Mouse (Mus musculus) layer of hippocampus, postnatal 25 days (tissue): ENCODE results near the gene Cacna2d3. TPM values are rescaled to one million over a fixed set of nuclear protein-coding genes. Genes with fewer than 3 reads are reported as not detected.
A peak's percentile ranks its signal among the peaks of the same experiment; 100 is the strongest.

ENCODE experiments used
- DNase-seq, 2 experiments: peaks; one replicate each; pipeline ENCODE4 v3.0.0; 2022; ENCODE audit warnings: mixed read lengths in 2 of 2, low spot score in 1 of 2; ENCODE audit errors: extremely low spot score in 1 of 2
- total RNA-seq, 2 experiments: library from RNA; stranded (reverse); gene quantifications; 2 replicates each; pipeline ENCODE4 v1.2.3; 2021

The Cacna2d3 gene
- total RNA-seq, 2 experiments from 2014 or later = 98.0 to 104 TPM

DNA sequence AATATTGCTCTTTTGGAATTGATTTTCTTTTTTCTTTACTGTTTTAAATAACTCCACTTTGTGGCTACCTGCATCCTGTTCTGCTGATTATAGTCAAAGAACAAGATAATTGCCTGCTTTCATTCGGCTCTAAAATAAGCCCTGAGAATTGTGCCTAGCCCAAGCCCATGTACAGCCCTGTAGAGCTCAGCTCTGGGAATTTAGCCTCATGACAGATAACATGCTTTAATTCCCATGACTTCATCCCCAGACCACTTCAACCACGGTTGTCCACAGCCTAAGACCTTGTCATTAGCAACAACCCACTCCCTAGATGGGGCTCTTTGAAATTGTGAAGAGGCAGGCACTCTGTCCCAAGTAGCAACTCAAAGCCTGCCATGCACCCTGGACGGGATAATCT lies 762.6 kb downstream of the Cacna2d3 start:
- DNase-seq = no peak

DNA sequence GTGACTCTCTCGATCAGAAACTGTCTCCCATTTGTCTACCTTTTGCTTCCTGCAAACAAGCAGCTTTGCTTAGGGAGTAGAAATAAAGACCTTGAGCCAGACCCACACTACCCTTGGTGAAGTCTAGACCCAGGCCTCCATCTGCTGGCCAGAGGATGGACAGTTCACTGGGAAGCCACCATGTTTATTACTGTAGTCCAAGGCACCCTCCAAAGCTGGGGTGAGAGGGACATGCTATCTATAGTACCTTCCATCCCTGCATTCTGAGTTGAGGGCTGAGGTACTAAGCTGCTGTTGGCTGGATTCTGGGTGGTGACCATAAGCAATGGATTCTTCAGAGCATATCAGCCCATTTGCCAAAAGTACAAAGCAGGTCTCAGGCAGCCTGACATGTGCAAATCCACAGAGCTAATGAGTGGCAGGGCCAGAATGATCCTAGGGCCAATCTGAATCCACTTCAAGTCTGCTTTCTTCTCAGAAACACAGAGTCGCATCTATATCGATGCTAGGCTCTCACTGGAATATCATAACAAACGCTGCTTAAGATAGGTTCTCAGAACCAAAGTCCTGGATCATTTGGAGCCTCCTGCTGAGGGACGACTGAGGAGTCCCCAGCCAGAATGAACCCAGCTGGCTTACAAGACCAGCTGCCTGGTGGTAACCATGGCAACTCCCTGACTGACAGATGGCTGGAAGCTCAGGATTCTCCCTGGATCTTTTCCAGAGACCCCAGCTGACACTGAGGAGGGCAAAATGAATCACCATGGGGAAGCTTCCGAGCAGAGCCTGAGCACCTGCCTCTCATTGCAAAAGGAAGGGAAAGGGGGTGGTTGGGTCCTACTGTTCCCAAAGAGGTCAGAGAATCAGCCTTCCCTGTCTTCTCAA lies 763.3 kb downstream of the Cacna2d3 start:
- peak; percentile 31 to 32 for DNase-seq

DNA sequence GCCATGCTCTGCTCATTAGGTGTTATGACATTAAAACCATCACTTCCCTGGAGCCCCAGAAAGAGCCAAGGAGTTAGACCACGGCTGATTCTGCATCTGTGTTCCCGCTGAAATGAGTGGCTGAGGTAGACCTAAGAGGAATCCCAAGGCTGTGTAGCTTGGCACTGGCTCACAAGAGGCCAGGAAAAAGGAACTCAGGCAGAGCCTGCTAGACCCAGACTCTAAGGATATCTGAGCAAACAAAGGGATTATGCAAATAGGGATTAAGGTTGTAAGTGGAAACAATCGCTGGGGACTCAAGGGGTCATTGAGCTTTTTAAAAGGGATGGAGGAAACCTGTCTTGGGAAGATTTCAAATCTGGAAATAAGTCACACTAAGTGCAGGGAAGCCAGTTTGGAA lies 766.5 kb downstream of the Cacna2d3 start:
- DNase-seq = no peak

DNA sequence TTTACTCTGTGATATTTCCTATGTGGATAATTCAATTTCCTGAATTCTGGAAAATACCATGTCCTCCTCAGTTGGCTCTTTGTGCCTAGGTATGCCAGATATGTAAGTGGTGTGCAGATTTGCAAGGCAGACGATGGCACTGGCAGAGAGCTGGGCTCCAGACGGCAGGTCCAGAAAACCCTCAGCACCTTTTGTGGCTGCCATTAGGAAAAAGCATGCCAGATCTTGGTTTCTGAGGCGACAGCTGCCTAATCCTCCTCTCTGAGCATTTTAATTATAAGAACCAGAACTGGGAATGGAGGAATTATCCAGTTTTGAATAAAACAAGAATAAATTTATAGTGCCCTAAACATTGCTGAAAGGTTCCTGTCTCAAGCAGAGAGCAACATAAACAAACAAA lies 767.1 kb downstream of the Cacna2d3 start:
- DNase-seq = no peak

DNA sequence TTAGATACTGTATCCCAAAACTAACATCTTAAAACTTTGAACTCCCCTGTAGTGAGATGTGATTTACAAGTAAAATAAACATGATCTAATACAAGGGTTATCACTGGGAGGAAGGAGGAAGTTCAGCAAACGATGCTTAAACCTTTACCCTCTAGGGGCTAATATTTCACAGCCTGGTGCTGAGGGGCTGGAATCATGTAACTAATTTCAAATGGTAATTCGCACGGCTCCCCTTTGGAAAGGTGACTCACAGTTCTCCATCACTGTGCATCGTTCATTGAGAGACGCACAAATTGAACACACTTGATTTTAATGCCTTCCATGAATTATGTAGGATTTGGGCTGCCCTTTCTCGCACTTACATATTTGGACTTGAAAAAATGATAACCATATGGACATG lies 767.6 kb downstream of the Cacna2d3 start:
- DNase-seq = no peak

DNA sequence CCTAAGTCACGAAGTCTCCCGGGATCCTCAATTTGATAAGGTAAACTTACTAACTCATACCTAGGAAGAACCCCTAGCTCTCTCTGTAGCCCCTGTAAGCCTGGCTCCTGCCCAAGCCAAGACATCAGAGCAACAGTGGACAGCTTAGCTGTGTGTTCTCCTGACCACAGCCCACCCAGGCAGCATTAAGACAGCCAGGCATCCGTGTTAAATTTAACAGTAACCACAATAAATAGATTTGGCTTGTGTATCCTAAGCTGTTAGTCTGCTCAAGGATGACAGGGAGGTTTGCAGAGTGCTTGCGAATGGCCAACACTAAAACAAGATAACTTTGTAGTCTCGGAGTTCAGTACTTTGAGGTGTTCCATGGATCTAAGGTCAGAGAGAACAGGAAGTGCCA lies 768.3 kb downstream of the Cacna2d3 start:
- no peak for DNase-seq

DNA sequence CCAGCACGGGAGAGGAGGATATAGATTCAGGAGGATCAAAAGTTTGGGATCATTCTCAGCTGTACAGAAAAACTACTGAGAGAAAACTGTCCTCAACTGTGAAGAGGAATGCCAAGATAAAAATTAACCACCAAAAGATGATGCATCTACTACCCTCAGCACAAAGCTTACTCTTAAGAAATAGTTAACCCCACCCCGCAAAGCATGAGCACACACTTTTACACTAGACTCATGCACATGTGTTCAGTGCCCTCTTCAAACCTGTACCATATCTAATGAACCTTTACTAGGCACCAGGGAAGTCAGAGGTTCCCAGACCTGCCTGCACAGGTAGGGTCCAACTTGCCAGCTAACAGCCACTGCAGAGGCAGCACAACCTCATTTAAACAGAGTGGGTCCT lies 771.2 kb downstream of the Cacna2d3 start:
- no peak for DNase-seq

DNA sequence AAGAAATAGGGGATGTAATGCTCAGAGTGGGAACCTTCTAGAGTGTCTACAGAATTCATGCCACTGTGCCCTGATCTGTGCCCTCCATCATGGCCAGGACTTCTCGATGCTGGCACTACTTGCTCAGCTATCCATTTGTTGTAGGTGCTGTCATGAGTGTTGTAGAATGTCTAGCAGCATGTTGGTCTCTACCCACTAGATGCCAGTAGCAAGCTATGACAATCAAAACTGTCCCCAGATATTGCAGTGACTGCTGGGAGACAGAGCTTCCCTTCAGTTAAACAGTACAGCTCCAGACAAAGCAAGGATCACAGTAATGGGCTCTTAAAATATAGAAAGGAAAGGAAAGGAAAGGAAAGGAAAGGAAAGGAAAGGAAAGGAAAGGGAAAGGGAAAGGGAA lies 771.9 kb downstream of the Cacna2d3 start:
- DNase-seq = no peak

DNA sequence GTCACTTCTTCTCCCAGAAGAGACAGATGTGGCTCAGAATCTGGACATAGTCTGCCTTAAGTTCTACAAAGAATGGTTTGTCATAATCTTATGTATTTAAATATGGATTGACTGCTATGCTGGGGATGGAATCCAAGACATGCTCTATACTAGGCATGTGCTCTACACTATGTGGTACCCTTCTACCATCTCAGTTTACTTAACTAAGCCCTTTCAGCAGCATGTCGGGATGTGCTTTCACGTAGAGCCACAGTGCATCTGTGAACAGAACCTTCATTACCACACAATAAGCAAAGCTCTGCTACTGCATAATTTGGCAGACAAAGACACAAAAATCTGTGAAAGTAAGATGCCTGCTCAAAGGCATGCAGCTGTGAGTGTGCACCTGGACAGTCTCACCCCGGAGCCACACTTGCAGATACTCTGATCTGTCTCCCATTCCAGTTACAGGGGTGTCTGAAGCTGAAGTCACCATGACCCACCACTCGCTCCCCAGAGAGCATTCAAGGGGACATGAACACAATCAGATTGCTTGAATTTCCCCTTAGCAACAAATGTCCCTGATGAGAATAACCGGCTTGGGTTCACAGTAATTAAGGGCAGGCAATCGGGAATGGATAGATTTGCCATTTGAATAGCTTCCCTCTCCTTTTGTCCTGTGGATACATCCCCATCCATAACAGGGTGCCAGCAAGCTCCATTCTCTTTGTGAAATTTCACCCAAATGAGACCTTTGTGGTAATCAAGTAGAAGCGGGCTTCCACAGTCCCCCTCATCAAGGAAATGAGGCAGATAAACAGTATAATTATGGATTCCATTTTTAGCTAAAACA lies 773.4 kb downstream of the Cacna2d3 start:
- DNase-seq = no peak

DNA sequence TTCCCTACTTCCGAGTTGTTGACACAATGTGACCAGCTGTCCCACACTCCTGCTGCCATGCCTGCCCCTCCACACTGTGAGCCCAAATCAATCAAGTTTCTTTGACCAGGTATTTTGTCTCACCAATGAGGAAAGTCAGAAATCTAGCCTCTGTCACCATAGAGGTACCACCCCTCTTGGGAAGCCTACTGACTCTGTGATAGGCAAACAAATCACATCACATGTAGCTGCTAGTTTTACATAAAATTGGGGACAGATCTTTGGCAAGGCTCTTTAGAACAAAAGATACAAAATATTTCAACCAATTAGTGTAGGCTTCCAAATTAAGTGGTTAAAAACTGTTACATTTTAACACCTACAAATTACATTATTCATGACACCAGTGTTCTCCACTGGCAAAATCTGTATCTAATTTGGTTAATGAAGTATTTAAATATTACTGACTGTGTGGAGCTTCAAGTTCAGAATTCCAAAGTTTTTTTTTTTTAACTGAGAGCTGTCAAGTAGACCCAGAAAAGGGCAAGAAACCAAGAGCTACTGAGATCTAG lies 788.8 kb downstream of the Cacna2d3 start:
- no peak for DNase-seq

DNA sequence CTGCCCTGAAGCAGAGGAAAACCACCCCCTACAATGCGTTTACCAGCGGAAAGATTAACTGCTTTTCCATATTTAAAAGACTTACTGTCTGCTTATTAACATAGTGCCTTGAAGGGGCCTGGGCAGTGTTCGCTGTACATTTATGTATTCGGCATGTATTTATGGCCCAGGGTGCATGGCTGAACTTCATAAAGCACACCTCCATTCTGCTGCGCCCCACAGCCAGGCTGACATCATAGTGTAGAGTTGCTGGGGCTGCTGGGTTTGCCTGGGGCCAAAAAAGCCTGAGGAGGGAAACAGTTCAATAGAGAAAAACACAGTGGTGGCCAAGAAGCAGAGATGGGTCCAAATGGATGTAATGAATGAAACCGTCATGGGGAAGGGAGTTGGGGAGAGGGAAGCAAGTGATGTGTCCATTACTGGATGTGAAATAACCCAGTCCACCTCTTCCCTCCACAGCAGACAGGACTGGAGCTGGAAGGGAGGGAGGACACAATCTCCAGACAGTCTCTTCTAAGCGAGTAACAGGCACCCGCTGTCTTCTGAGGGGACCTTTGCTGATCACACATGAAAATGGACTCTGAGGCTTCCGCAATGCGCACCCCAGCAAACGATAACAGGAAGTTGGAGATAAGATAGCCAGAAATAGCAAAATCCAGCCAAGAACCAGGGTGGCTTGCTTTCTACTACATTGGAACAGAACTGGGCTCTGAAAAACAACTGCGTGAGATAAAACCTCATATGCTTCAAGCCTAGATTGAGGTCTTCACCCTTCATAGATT lies 798.3 kb downstream of the Cacna2d3 start:
- DNase-seq = no peak

DNA sequence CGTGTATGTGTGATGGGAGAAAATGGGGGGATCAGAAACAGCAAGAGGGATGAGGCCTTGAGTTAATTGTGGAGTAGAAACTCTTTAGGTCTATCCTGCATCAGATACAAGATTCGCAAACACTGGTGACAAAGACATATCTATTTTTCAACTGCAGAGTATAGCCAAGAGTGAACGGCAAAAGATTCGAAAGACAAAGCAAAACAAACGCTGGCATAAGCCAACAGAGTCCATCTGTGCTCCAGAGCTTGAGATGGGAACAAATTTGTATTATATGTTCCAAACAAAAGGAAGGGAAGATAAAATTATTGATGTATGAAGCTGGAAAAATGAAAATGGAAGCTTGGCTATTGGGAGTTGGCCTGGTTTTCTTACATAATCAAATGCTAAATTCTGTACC lies 802.8 kb downstream of the Cacna2d3 start:
- DNase-seq = no peak

DNA sequence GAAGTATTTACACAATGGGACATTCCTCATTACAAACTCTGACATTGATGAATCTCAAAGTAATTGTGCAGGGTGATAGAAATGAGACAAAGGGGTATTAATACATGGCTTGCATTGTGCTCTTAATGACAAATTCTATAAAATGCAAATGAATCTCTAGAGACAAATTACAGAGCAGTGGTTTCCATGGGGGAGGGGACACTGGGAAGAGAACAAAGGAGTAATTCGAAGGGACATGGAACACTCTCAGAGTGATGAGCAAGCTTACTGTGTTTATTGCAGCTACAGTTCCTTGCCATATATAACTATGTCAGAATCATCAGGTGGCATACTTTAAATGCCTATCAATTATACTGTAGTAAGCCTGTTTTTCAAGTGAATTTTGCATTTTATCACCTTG lies 806.7 kb downstream of the Cacna2d3 start:
- DNase-seq = no peak

DNA sequence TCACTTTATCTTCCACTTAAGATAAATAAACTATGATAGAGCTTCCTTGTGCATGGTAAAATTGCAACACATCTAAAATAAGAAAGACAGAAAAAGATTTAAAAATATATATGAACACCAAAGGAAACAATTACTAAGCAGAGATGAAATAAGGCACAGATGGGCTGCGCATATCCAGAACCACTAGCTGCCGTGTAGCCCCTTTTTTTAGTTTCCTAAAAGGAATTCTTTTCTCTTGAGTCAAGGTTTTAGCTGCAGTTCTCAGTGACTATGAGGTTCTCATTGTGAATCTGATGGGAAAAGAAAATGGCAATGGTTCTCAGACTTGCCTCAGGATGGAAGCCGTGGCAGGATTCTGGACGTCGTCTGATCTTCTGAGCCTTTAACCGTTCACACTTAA lies 814.0 kb downstream of the Cacna2d3 start:
- no peak for DNase-seq

DNA sequence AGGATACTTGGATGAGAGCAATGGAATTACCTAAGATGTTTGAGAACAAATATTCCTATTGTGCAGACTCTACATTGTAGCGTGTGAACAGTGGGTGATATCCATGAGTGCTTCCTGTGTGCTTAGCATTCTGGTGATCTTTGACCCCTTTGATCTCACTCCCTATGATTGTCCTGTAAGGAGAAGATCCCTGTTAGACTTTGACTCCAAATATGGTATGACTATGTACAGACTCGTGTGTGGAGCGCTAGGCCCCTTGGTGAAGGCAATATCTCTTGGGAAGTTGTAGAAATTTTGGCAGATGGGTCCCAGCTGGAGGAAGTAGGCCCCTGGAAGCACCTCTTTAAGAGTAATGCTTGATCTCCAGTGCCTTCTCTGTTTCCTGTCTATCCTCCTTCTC lies 829.1 kb downstream of the Cacna2d3 start:
- no peak for DNase-seq

DNA sequence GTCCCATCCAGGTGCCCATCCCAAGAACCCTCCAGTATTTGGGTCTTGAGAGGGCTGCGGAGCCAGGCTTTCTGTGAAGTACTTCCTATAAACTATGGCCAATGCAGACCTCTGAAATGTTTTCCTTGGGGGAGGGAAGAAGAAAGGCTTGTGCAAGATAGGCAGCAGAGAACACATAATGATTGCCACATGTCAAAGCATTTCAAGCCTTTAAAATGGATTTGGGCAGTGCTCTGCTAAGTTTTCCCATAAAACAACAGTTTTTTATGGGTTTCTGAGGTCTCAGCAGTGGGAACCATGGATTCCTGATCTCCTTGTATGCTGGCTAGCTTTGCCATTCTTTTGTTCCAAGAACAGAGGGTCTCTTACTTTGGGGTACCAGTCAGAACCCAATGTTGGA lies 834.3 kb downstream of the Cacna2d3 start:
- no peak for DNase-seq

DNA sequence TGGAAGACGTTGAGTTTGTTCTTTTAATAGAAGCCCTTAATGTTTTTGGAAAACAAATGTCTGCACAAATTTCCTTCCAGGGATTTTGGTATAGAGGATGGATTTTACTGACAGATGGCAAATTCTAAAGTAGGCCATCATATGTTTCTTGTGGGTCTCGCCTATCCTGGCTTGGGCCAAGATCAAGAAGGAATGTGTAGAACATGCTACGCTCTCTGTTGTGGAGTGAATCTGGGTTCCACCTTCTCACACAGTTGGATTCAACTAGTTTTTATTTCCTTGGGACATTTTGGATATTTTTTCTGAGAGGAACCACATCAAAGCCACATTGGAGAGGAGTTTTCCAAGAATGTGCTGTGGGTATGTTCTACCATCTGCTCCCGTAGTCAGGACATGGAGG lies 835.0 kb downstream of the Cacna2d3 start:
- no peak for DNase-seq

DNA sequence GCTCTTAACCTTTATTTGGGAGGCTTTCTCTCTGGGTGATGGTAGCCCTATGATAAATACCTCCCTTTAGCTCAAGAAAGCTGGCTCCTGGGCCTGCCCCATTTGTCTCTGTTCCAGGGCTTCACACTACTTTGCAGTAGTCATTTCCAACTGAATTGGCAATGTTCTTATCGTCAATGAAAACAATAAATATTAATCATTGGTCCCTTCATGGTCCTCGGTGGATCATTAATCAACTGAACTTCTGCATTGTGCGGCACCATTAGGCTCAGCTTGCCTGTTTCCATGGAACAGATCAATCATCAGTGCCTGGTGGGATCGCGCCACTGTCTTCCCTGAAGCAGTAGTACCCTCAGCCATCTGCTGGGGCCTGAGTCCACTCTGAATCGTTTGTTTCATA lies 850.7 kb downstream of the Cacna2d3 start:
- no peak for DNase-seq

DNA sequence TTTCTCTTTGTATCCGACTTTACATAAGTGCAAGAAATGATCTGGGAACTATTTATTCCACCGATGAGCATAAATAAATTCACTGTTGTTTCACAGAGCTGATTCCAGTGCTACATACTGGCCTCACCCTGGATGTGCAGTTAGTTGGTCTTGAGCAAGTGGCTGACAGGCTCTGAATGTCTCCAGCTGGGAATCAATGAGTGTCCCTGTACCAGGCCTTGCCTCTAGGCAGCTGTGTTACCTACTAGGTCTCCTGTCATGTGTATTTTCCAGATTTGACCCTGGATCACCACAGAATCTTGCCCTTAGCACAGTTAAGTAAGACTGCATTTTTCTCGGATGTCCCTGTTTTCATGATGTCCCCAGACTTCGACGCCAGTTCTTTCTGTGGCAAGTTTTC lies 851.3 kb downstream of the Cacna2d3 start:
- no peak for DNase-seq

DNA sequence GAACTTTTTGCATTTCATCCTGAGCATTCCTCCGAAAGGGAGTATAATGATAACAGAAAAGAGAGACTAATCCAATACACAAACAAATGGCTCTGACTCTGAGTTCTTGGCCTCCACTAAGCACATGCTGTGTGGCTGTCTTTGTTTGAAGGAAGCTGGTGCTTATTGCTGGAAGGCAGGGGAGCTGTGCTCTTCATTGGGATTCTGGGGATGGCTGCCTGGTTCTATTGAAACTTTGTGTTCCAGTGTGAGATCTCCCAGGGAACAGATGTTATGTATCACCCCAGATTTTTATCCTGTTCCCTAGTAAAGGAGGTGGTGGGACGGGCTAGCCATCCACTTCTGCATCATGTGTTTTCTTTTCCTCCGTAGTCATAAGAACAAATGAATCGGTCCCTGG lies 856.7 kb downstream of the Cacna2d3 start:
- DNase-seq = no peak

DNA sequence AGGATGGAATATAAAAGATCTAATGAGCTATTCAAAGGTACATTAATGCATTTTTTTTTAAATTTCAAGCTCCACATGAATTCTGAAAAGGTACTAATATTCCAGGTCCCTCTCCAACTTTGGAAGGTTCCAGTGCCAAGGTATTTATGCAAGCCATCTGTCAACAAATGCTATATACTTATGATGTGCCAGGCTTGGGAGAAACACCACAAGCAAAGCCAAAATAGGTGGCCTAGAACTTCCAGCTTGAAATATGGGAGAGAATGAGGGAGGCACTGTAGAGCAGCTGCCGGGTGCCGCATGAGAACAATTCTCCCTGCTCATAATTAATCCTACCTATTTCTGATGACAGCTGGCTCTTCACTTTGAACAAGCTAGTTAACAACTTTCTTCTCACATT lies 860.5 kb downstream of the Cacna2d3 start:
- no peak for DNase-seq
